Mouse (Mus musculus) CH12.LX (cell line): Measurements from ENCODE around the gene Psip1. TPM values are rescaled to one million over a fixed set of nuclear protein-coding genes. Genes with fewer than 3 reads are reported as not detected.

Experiments
- DNase-seq: peaks from one replicate; pipeline ENCODE4 v3.0.0-alpha.2; 2013; ENCODE audit errors: extremely low read depth
- H3K27ac ChIP-seq: 2 replicates; pipeline ENCODE4 v1.5.1; 2012; ENCODE audit warnings: low read depth, mild to moderate bottlenecking, control low read depth, moderate library complexity; ENCODE audit not compliant: insufficient read depth
- H3K27me3 ChIP-seq: replicated peaks from 2 replicates; pipeline ENCODE3; 2012; ENCODE audit warnings: inconsistent platforms
- H3K36me3 ChIP-seq, 2 experiments: replicated peaks in 1 of 2; 2 replicates each; pipeline versions ENCODE3 to v1.6.1; 2012; ENCODE audit warnings: inconsistent platforms in 1 of 2, low read length in 1 of 2, mild to moderate bottlenecking in 1 of 2, mixed read lengths in 1 of 2, moderate library complexity in 1 of 2; ENCODE audit not compliant: control insufficient read depth in 1 of 2, insufficient read depth in 1 of 2
- H3K4me1 ChIP-seq, 2 experiments: 2 replicates each; pipeline ENCODE4 v1.6.1; 2012; ENCODE audit warnings: inconsistent platforms in 1 of 2, moderate library complexity in 1 of 2; ENCODE audit not compliant: insufficient read depth in 2 of 2, control insufficient read depth in 1 of 2
- H3K4me2 ChIP-seq: 2 replicates; pipeline ENCODE4 v1.6.1; 2012; ENCODE audit warnings: low read depth, mild to moderate bottlenecking, control low read depth; ENCODE audit not compliant: poor library complexity, insufficient read depth, severe bottlenecking
- H3K4me3 ChIP-seq, 3 experiments: fragments of 150-350 bp in 1 of 3; sonication (generic) in 1 of 3; replicated peaks in 1 of 3; 2 replicates each; pipeline versions ENCODE3 to v1.5.1; 2011 to 2012; ENCODE audit warnings: low read depth in 2 of 3, low read length in 2 of 3, mild to moderate bottlenecking in 2 of 3, moderate library complexity in 2 of 3, control low read depth in 1 of 3, improper control_type of control experiment in 1 of 3, inconsistent platforms in 1 of 3, mixed read lengths in 1 of 3; ENCODE audit not compliant: poor library complexity in 1 of 3
- H3K79me2 ChIP-seq: replicated peaks from 2 replicates; pipeline ENCODE4 v1.6.1; 2012; ENCODE audit warnings: mild to moderate bottlenecking, moderate library complexity; ENCODE audit not compliant: control insufficient read depth, poor library complexity, insufficient read depth, severe bottlenecking; ENCODE audit errors: extremely low read depth
- H3K9ac ChIP-seq: 2 replicates; pipeline ENCODE4 v1.6.1; 2012; ENCODE audit warnings: low read depth, mild to moderate bottlenecking, control low read depth, moderate library complexity; ENCODE audit not compliant: insufficient read depth
- H3K9me3 ChIP-seq: replicated peaks from 2 replicates; pipeline ENCODE3; 2012; ENCODE audit warnings: low read length, inconsistent platforms, mixed read lengths
- BHLHE40 ChIP-seq: IDR thresholded peaks from 2 replicates; pipeline ENCODE4 v1.6.1; 2011; ENCODE audit warnings: mild to moderate bottlenecking, low read depth, low read length, improper control_type of control experiment
- CHD1 ChIP-seq: IDR thresholded peaks from 2 replicates; pipeline ENCODE4 v1.6.1; 2012; ENCODE audit warnings: low read depth, low read length, improper control_type of control experiment, inconsistent platforms
- CHD2 ChIP-seq: IDR thresholded peaks from 2 replicates; pipeline ENCODE4 v1.6.1; 2011; ENCODE audit warnings: low read length, improper control_type of control experiment
- CTCF ChIP-seq, 2 experiments: IDR thresholded peaks in 1 of 2; conservative IDR thresholded peaks in 1 of 2; 2 replicates each; pipeline ENCODE4 v1.5.1; 2011 to 2012; ENCODE audit warnings: low read depth in 2 of 2, low read length in 2 of 2, improper control_type of control experiment in 1 of 2, inconsistent platforms in 1 of 2, mild to moderate bottlenecking in 1 of 2, moderate library complexity in 1 of 2
- E2F4 ChIP-seq: IDR thresholded peaks from 2 replicates; pipeline ENCODE4 v1.6.1; 2011; ENCODE audit warnings: low read depth, low read length, improper control_type of control experiment; ENCODE audit not compliant: insufficient replicate concordance
- ELF1 ChIP-seq: IDR thresholded peaks from 2 replicates; pipeline ENCODE4 v1.6.1; 2014; ENCODE audit warnings: low read depth, mild to moderate bottlenecking, inconsistent platforms, low read length, improper control_type of control experiment
- EP300 ChIP-seq: IDR thresholded peaks from 2 replicates; pipeline ENCODE4 v1.6.1; 2011; ENCODE audit warnings: low read length, improper control_type of control experiment
- ETS1 ChIP-seq: conservative IDR thresholded peaks from 2 replicates; pipeline ENCODE4 v1.6.1; 2012; ENCODE audit warnings: low read depth, mild to moderate bottlenecking, inconsistent platforms, low read length, improper control_type of control experiment, moderate library complexity
- GABPA ChIP-seq: IDR thresholded peaks from 2 replicates; pipeline ENCODE4 v1.6.1; 2012; ENCODE audit warnings: low read depth, low read length, improper control_type of control experiment, inconsistent platforms; ENCODE audit not compliant: insufficient replicate concordance
- HCFC1 ChIP-seq: IDR thresholded peaks from 2 replicates; pipeline ENCODE4 v1.6.1; 2012; ENCODE audit warnings: low read depth, mild to moderate bottlenecking, inconsistent platforms, low read length, improper control_type of control experiment
- IRF4 ChIP-seq: IDR thresholded peaks from 2 replicates; pipeline ENCODE4 v1.6.1; 2014; ENCODE audit warnings: low read depth, mild to moderate bottlenecking, inconsistent platforms, low read length, improper control_type of control experiment
- JUN ChIP-seq: IDR thresholded peaks from 2 replicates; pipeline ENCODE4 v1.6.1; 2011; ENCODE audit warnings: low read depth, mild to moderate bottlenecking, low read length, improper control_type of control experiment, moderate library complexity; ENCODE audit not compliant: insufficient read depth
- JUND ChIP-seq: conservative IDR thresholded peaks from 2 replicates; pipeline ENCODE4 v1.6.1; 2011; ENCODE audit warnings: low read depth, low read length, improper control_type of control experiment
- KAT2A ChIP-seq: IDR thresholded peaks from 2 replicates; pipeline ENCODE4 v1.6.1; 2012; ENCODE audit warnings: low read length, improper control_type of control experiment, inconsistent platforms; ENCODE audit not compliant: insufficient replicate concordance
- MAFK ChIP-seq: IDR thresholded peaks from 2 replicates; pipeline ENCODE4 v1.6.1; 2011; ENCODE audit warnings: low read length, improper control_type of control experiment; ENCODE audit not compliant: insufficient replicate concordance
- MAX ChIP-seq: IDR thresholded peaks from 2 replicates; pipeline ENCODE4 v1.6.1; 2011; ENCODE audit warnings: low read length, improper control_type of control experiment
- MAZ ChIP-seq: IDR thresholded peaks from 2 replicates; pipeline ENCODE4 v1.6.1; 2012; ENCODE audit warnings: low read depth, mild to moderate bottlenecking, inconsistent platforms, low read length, improper control_type of control experiment, moderate library complexity
- MEF2A ChIP-seq: IDR thresholded peaks from 2 replicates; pipeline ENCODE4 v1.6.1; 2014; ENCODE audit warnings: low read depth, mild to moderate bottlenecking, inconsistent platforms, low read length, improper control_type of control experiment, borderline replicate concordance
- MXI1 ChIP-seq: IDR thresholded peaks from 2 replicates; pipeline ENCODE4 v1.6.1; 2011; ENCODE audit warnings: mild to moderate bottlenecking, low read depth, low read length, improper control_type of control experiment
- MYC ChIP-seq: IDR thresholded peaks from 2 replicates; pipeline ENCODE4 v1.6.1; 2011; ENCODE audit warnings: low read depth, mild to moderate bottlenecking, improper control_type of control experiment, low read length
- NELFE ChIP-seq: IDR thresholded peaks from 2 replicates; pipeline ENCODE4 v1.6.1; 2011; ENCODE audit warnings: low read depth, low read length, improper control_type of control experiment
- NRF1 ChIP-seq: IDR thresholded peaks from 2 replicates; pipeline ENCODE4 v1.6.1; 2014; ENCODE audit warnings: low read depth, mild to moderate bottlenecking, inconsistent platforms, low read length, improper control_type of control experiment, moderate library complexity
- PAX5 ChIP-seq: IDR thresholded peaks from 2 replicates; pipeline ENCODE4 v1.6.1; 2012; ENCODE audit warnings: low read length, inconsistent platforms, mixed read lengths
- POLR2A ChIP-seq: IDR thresholded peaks from 2 replicates; pipeline ENCODE4 v1.6.1; 2011; ENCODE audit warnings: low read depth, mild to moderate bottlenecking, improper control_type of control experiment, low read length
- POLR2AphosphoS2 ChIP-seq: IDR thresholded peaks from 2 replicates; pipeline ENCODE4 v1.6.1; 2011; ENCODE audit warnings: low read depth, low read length, improper control_type of control experiment
- RAD21 ChIP-seq: IDR thresholded peaks from 2 replicates; pipeline ENCODE4 v1.6.1; 2011; ENCODE audit warnings: low read depth, mild to moderate bottlenecking, low read length, improper control_type of control experiment, moderate library complexity
- RCOR1 ChIP-seq: conservative IDR thresholded peaks from 2 replicates; pipeline ENCODE4 v1.6.1; 2012; ENCODE audit warnings: low read depth, mild to moderate bottlenecking, inconsistent platforms, low read length, improper control_type of control experiment
- SIN3A ChIP-seq: IDR thresholded peaks from 2 replicates; pipeline ENCODE4 v1.6.1; 2012; ENCODE audit warnings: low read length, improper control_type of control experiment, inconsistent platforms
- SMC3 ChIP-seq: IDR thresholded peaks from 2 replicates; pipeline ENCODE4 v1.6.1; 2011; ENCODE audit warnings: low read depth, low read length, improper control_type of control experiment
- TBP ChIP-seq: conservative IDR thresholded peaks from 2 replicates; pipeline ENCODE4 v1.6.1; 2011; ENCODE audit warnings: low read depth, low read length, improper control_type of control experiment
- TCF12 ChIP-seq: IDR thresholded peaks from 2 replicates; pipeline ENCODE4 v1.6.1; 2014; ENCODE audit warnings: low read depth, mild to moderate bottlenecking, inconsistent platforms, low read length, improper control_type of control experiment
- UBTF ChIP-seq: IDR thresholded peaks from 2 replicates; pipeline ENCODE4 v1.6.1; 2012; ENCODE audit warnings: low read depth, mild to moderate bottlenecking, inconsistent platforms, low read length, improper control_type of control experiment, moderate library complexity
- USF1 ChIP-seq: IDR thresholded peaks from 2 replicates; pipeline ENCODE4 v1.6.1; 2014; ENCODE audit warnings: low read depth, mild to moderate bottlenecking, inconsistent platforms, low read length, improper control_type of control experiment
- USF2 ChIP-seq: conservative IDR thresholded peaks from 2 replicates; pipeline ENCODE4 v1.6.1; 2011; ENCODE audit warnings: low read depth, low read length, improper control_type of control experiment
- ZC3H11A ChIP-seq: IDR thresholded peaks from 2 replicates; pipeline ENCODE4 v1.6.1; 2012; ENCODE audit warnings: low read depth, mild to moderate bottlenecking, inconsistent platforms, low read length, improper control_type of control experiment
- ZKSCAN1 ChIP-seq: IDR thresholded peaks from 2 replicates; pipeline ENCODE4 v1.6.1; 2012; ENCODE audit warnings: low read depth, inconsistent platforms, low read length, improper control_type of control experiment, borderline replicate concordance
- ZMIZ1 ChIP-seq: IDR thresholded peaks from 2 replicates; pipeline ENCODE4 v1.6.1; 2012; ENCODE audit warnings: low read depth, mild to moderate bottlenecking, inconsistent platforms, low read length, improper control_type of control experiment
- ZNF384 ChIP-seq: IDR thresholded peaks from 2 replicates; pipeline ENCODE4 v1.6.1; 2012; ENCODE audit warnings: low read depth, low read length, improper control_type of control experiment, inconsistent platforms
- dilution Hi-C: fragments of 300-500 bp; cut with MboI; formaldehyde crosslinking; loops from 2 replicates; pipeline ENCODE4 v1.14.3; 2020; ENCODE audit warnings: low sequenced_read_pairs; ENCODE audit not compliant: extremely low pct_unique_long_range_greater_than_20kb, extremely low pct_ligation_motif_present
- in situ Hi-C: fragments of 300-500 bp; cut with MboI; formaldehyde crosslinking; loops from 3 replicates; pipeline ENCODE4 v1.14.3; 2019; ENCODE audit warnings: low sequenced_read_pairs, low pct_ligation_motif_present, low pct_unique_long_range_greater_than_20kb, mixed read lengths
- polyA plus RNA-seq: library from polyadenylated mRNA; unstranded; fragments of >175 nt; gene quantifications from 2 replicates; pipeline ENCODE4 v1.2.1, GENCODE M21; 2012; ENCODE audit warnings: low read depth; ENCODE audit not compliant: insufficient read length
- total RNA-seq, 2 experiments: library from RNA; depleted of rRNA; stranded (reverse); fragments of 300-350 nt in 1 of 2; fragments of >200 nt in 1 of 2; gene quantifications; 2 replicates each; pipeline ENCODE4 v1.2.3; 2012 to 2014

The Psip1 gene
- total and polyA plus RNA-seq, 3 experiments, result 61.7 to 157 (median 107) TPM

GRCm38 (mm10) chr4:83485735-83486116, 533 bp downstream of the Psip1 start:
- peak overlapping the region; percentile 83; the same call in 1 of the 2 replicates for H3K4me2 ChIP-seq
- peak overlapping the region; percentile 74 to 92 (median 81) for H3K4me3 ChIP-seq
- DNase-seq, result peak; percentile 89
- H3K27ac ChIP-seq, result peak overlapping the region; percentile 96
- peaks cover 7 to 51% of the 10 kb centered on the region in 2 experiments; a peak in 3 of 4 replicates for H3K4me1 ChIP-seq
- H3K9me3 ChIP-seq, result peaks cover 2% of the 10 kb centered on the region
- peaks cover 34% of the 10 kb centered on the region for H3K79me2 ChIP-seq
- dilution Hi-C loops (no loop called here), in situ Hi-C loops (no loop called here)
- TF ChIP-seq HCFC1 (peak; percentile 49; the same call in 1 of the 2 replicates), E2F4 (0 out of 2 replicates have a peak, but pooled peaks have one; percentile 44), JUND (no peak), CHD2 (peak; percentile 77; the same call in 1 of the 2 replicates), POLR2AphosphoS2 (no peak), ELF1 (0 out of 2 replicates have a peak, but pooled peaks have one; percentile 34), SIN3A (peak; percentile 83), CHD1 (no peak), KAT2A (no peak), MAFK (no peak), MXI1 (peak; percentile 72; the same call in 1 of the 2 replicates), ZC3H11A (no peak), TCF12 (no peak), UBTF (0 out of 2 replicates have a peak, but pooled peaks have one; percentile 23), NELFE (peak; percentile 49; the same call in 1 of the 2 replicates), USF2 (no peak), MYC (peak; percentile 46; the same call in 1 of the 2 replicates), IRF4 (peak; percentile 65; the same call in 1 of the 2 replicates), ZNF384 (no peak), ZKSCAN1 (no peak), GABPA (no peak), TBP (no peak), MAZ (peak; percentile 94), RAD21 (peak; percentile 62), ETS1 (0 out of 2 replicates have a peak, but pooled peaks have one; percentile 28), EP300 (0 out of 2 replicates have a peak, but pooled peaks have one; percentile 11), MEF2A (peak; percentile 63), NRF1 (peak; percentile 66), MAX (peak; percentile 54), BHLHE40 (no peak), SMC3 (peak; percentile 75), CTCF (conservative IDR thresholded peaks at IDR 0.05 in 1 of 2, IDR thresholded peaks at IDR 0.05 in 1 of 2; ENCODE audit: low read depth in 2 of 2, low read length in 2 of 2) (peak in 1 of 2 experiments; percentile 74; a peak in 2 of 4 replicates), ZMIZ1 (peak; percentile 12; the same call in 1 of the 2 replicates), JUN (no peak), PAX5 (no peak), USF1 (no peak), POLR2A (no peak), RCOR1 (peak; percentile 65; the same call in 1 of the 2 replicates)
- peaks cover 24 to 38% of the 10 kb centered on the region in 2 experiments for H3K36me3 ChIP-seq
- H3K27me3 ChIP-seq, result no peaks in the 10 kb centered on the region
- peak overlapping the region; percentile 70 for H3K9ac ChIP-seq
